Mouse (Mus musculus): ENCODE measurements around the gene Slitrk5. TPM values are rescaled to one million over a fixed set of nuclear protein-coding genes. Genes with fewer than 3 reads are reported as not detected.
"Not testable (repeated sequence)": the region's sequence is repeated elsewhere in the genome, so short reads cannot be mapped to it uniquely, and the experiment has no call there.

Slitrk5 gene
- not detected in 3 replicates for total RNA-seq (2017)

DNA sequence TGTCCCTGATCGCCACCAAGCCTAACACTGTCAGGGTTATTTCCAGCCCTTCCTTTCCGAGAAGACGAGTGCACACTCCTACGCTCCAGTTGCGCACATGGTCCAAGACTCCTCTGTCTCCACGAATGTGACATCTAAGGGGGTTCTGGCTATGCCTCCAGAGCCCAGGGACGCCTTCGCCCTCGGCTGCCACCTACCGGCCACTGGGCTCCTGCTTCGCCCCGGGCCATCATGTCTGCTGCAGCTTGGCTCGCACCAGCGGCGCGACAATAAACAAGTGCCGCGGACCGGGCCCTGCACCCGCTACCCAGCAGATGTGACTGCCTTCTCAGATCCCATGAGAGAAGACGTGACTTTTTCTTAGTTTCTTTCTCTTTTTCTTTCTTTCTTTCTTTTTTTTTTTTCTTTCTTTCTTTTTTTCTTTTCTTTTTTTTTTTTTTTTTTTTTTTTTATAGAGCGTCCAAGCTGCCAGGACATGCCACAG is at the start of gene Slitrk5:
TSS of gene Slitrk5 (plus strand) at position 434 of the 484 bp plus-strand sequence.
- no peak for ATAC-seq (replicated peaks; ENCODE audit: insufficient number of reproducible peaks, low FRiP score, low TSS enrichment, poor library complexity, severe bottlenecking)

DNA sequence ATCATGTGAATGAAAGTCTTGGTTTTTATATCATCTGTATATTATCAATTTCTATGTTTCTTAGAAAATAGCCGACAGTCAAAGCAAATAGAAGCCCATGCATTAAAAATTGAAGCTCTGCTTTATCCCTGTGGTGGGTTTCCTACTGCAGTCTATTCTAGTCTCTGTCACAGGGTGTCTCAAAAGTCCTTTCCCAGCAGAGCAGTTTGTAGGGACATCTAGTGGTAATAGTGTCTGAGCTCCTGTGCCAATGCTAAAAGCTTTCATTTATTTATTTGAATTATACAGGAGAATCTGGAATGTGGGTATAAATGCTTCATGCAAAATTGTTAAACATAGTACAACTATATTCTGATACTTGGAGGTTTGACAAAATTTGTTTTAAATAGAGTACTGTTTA is 2.0 kb upstream of the Slitrk5 start:
- no peak for ATAC-seq (replicated peaks; ENCODE audit: insufficient number of reproducible peaks, low FRiP score, low TSS enrichment, poor library complexity, severe bottlenecking)

DNA sequence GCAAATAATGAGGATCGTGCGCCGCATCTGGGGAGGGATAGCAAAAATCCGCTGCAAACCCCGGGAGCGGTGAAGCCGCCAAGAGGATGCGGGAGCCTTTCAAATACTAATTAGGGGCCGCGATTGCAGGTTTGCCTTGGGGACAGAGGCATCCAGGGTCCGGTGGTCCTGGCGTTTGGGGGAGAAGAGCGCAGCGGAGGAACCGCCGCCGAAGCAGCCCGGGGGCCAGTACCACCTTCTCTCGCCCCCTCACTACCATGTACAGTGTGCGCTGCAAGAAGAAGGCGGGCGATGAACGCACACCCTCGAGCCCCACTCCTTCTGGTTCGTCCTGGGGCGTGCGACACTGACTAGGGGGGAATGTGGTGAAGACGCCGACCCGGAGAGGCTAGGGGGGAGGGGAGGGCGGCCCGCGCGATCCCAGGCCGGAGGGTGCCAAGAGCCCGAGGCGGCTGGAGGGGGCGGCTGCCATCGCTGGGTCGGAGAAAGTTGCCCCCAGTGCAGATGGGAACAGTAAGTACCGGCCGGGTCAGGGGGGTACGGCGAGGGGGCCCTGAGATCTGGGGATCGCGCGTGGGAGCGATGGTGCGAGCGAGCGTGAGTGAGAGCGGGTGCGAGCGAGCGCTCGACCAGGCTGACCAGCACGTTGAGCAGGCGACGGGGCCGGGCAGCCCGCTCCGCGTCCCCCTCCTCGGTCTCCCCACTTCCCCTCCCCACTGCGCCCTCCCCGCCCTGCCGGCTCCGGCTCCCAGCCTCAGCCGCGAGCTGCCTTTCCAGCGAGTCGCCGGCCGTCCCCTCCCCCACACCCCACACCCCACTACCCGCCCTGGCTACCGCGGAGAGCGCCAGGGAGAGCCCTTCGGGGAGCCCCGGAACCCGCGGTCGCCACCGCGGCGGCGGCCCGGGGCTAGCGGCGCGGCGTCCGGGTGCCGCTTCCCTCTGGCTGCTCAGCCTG is 591 bp downstream of the Slitrk5 start:
- ATAC-seq (replicated peaks; ENCODE audit: insufficient number of reproducible peaks, low FRiP score, low TSS enrichment, poor library complexity, severe bottlenecking): no peak

DNA sequence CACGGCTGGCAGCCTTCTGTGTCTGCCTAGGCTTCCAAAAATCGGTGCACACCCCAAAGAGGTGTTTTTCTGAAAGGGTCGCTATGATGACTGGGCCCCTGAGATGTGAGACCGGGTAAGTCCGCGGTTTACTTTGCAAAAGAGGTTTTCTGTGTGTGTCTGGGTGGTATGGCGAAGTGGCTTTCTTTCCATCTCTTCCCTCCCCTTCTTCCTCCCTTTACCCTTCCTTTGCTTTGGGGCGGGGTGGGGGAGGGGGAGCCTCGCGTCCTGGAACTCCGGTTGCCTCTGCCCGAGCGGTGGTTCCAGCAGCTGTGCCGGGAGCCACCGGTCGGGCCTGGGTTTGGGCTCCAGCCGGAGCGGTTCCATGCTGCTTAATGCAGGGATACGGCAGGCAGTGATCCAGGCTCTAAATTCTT is 1.3 kb downstream of the Slitrk5 start:
- no peak for ATAC-seq (replicated peaks; ENCODE audit: insufficient number of reproducible peaks, low FRiP score, low TSS enrichment, poor library complexity, severe bottlenecking)

DNA sequence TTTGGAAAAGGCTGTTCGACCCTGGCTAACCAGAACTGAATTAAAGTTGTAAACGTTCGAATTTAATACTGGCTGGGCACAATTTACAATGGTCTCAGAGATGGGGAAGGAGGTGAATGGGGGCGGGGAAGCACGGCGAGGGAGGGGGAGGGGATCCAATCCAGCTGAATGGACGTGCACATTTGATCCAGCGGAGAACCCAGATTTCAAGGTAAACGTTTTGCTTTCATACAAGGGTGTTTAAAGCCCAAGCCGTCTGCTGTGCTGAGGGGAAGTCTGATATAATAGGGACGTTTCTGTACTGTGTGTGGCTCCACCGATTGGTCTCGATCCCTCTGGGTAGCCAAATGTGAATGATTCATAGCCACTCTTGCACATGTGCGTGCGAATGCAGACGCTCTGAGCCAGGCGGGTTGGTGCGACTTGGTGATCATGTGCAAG is 2.0 kb downstream of the Slitrk5 start:
- ATAC-seq (replicated peaks; ENCODE audit: insufficient number of reproducible peaks, low FRiP score, low TSS enrichment, poor library complexity, severe bottlenecking): no peak

DNA sequence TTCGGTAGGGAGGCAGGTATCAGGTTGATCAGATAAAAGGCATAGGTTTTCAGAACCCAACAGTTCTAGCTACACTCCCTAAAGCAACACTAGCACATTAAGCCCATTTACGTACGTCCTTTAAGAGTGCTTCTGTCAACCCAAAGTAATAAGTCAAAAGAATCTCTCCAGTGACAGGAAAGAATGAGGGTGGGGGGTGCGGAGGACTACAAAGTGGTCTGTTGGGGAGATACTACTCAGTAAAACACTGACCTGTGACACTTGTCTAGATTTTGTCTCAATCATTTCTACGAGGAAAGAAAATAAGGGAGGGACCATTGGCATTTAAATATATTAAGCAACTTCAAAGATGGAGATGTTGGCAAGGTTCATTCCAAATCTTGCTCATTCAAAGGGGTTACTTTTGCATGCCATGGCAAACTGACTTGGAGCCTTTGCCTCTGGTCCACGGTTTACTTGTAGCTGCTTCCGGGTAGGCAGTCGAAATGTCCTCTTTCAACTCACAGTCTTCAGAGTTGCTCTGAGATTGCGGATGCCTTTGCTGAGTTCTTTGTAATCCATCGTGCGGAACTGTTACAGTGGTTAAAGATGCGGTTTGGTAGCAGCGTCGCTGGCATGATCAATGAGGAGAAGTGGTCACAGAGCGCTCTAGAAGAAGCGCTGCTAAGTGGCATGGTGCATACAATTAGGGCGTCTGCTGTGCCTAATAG is 2.6 kb downstream of the Slitrk5 start:
- ATAC-seq (replicated peaks; ENCODE audit: insufficient number of reproducible peaks, low FRiP score, low TSS enrichment, poor library complexity, severe bottlenecking): no peak

DNA sequence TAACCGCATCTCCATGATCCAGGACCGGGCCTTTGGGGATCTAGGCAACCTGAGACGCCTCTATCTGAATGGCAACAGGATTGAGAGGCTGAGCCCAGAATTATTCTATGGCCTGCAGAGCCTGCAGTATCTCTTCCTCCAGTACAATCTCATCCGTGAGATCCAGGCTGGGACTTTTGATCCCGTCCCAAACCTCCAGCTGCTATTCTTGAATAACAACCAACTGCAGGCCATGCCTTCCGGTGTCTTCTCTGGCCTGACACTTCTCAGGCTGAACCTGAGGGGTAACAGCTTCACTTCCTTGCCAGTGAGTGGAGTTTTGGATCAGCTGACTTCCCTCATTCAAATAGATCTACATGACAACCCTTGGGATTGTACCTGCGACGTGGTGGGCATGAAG is 5.4 kb downstream of the Slitrk5 start:
- no peak for ATAC-seq (replicated peaks; ENCODE audit: insufficient number of reproducible peaks, low FRiP score, low TSS enrichment, poor library complexity, severe bottlenecking)

DNA sequence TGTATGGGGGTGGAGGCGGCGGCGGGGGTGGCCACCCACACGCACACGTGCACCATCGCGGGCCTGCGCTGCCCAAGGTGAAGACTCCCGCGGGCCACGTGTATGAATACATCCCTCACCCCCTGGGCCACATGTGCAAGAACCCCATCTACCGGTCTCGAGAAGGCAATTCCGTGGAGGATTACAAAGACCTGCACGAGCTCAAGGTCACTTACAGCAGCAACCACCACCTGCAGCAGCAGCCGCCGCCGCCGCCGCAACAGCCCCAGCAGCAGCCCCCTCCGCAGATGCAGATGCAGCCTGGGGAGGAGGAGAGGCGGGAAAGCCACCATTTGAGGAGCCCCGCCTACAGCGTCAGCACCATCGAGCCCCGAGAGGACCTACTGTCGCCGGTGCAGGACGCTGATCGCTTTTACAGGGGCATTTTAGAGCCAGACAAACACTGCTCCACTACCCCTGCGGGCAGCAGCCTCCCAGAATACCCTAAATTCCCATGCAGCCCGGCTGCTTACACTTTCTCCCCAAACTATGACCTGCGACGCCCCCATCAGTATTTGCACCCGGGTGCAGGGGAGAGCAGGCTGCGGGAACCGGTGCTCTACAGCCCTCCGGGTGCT is 6.3 kb downstream of the Slitrk5 start:
- ATAC-seq (replicated peaks; ENCODE audit: insufficient number of reproducible peaks, low FRiP score, low TSS enrichment, poor library complexity, severe bottlenecking): no peak

DNA sequence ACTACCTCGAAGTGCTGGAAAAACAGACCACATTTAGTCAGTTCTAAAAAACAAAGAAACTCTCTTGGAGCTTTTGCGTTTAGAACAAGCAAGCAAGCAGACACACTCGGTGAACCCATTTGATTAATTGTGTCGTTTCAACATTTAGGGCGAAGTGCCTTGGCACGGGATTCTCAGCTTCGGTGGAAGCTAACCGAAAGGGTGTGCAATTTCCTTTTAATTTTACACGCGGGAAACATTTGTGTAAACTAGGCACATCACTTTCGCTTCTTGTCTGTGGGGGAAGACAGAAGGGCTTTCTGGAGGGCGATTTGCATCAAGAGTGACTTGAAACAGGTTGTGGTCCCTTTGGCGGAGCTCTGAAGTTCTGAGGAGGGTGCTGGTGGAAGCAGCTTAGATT is 6.9 kb downstream of the Slitrk5 start:
- no peak for ATAC-seq (replicated peaks; ENCODE audit: insufficient number of reproducible peaks, low FRiP score, low TSS enrichment, poor library complexity, severe bottlenecking)

DNA sequence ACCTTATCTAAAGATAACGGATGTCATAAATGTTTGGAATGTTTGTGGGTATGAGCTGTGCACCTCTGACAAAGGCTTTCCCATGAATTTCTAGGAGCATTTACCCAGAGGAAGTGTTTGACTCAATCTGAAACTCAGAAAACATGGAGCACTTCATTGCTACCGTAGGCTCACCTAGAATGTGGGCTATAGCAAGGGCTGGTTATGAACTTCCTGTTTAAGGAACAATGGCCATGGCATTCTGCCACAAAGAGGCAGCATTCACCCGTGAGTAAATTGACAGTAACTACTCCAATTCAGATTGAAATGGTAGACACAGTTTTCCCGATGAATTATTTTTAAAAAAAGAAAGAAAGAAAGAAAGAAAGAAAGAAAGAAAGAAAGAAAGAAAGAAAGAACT is 8.6 kb downstream of the Slitrk5 start:
- ATAC-seq (replicated peaks; ENCODE audit: insufficient number of reproducible peaks, low FRiP score, low TSS enrichment, poor library complexity, severe bottlenecking): no peak

DNA sequence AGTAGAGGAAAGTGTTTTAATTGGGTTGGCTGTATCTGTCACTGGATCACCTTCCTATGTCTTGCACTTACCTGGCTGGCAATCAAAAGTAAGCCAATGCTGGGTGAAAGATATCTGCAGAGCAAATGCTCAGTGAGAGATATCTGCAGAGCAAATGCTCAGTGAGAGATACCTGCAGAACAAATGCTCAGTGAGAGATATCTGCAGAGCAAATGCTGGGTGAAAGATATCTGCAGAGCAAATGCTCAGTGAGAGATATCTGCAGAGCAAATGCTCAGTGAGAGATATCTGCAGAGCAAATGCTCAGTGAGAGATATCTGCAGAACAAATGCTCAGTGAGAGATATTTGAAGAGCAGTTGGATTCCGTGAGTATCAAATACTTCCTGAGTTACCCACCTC is 15.2 kb downstream of the Slitrk5 start:
- not testable (repeated sequence) for ATAC-seq (replicated peaks; ENCODE audit: insufficient number of reproducible peaks, low FRiP score, low TSS enrichment, poor library complexity, severe bottlenecking)

DNA sequence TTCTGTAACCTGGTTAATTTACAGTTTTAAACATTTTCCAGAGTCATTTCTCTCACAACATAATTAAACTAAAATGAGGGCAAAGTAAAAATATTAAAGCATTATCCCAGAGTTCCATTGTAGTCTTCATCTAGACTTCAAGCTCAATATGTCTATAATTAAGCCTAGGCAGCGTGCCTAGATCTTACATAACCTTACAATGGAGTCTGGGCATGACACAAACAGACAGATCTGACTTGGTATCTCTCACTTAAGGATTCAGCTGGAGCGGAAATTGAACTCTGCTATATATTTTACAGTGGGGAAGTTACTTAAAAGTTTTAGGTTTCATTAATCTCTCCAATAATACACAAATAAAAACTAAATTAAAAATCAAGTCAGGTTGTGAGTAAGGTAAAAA is 54.9 kb downstream of the Slitrk5 start:
- ATAC-seq (replicated peaks; ENCODE audit: insufficient number of reproducible peaks, low FRiP score, low TSS enrichment, poor library complexity, severe bottlenecking): no peak
